Mouse (Mus musculus) heart, embryonic 15.5 days (tissue): ENCODE measurements around the gene Pou2af1. TPM values are rescaled to one million over a fixed set of nuclear protein-coding genes. Genes with fewer than 3 reads are reported as not detected.

ENCODE experiments used
- ATAC-seq: fragments of 200-750 bp; cut with Nextera tagmentation; replicated peaks from 2 replicates; pipeline ENCODE4 v1.8.0; 2017; ENCODE audit warnings: low read depth, moderate TSS enrichment; ENCODE audit not compliant: insufficient number of reproducible peaks, insufficient read depth, low FRiP score
- H3K27ac ChIP-seq: fragments of 300-500 bp; sonication (generic); 2 replicates; pipeline ENCODE4 v1.5.1; 2015; ENCODE audit warnings: mild to moderate bottlenecking, inconsistent platforms
- H3K27me3 ChIP-seq: fragments of 300-500 bp; sonication (generic); 2 replicates; pipeline ENCODE4 v1.6.1; 2015; ENCODE audit warnings: inconsistent platforms
- H3K36me3 ChIP-seq: fragments of 300-500 bp; sonication (generic); 2 replicates; pipeline ENCODE4 v1.6.1; 2015; ENCODE audit warnings: mild to moderate bottlenecking, inconsistent platforms
- H3K4me1 ChIP-seq: fragments of 300-500 bp; sonication (generic); replicated peaks from 2 replicates; pipeline ENCODE4 v1.6.1; 2015; ENCODE audit warnings: inconsistent platforms
- H3K4me2 ChIP-seq: fragments of 300-500 bp; sonication (generic); 2 replicates; pipeline ENCODE4 v1.6.1; 2015; ENCODE audit warnings: inconsistent platforms, mild to moderate bottlenecking, moderate library complexity
- H3K4me3 ChIP-seq: fragments of 300-500 bp; sonication (generic); 2 replicates; pipeline ENCODE4 v1.5.1; 2015; ENCODE audit warnings: mild to moderate bottlenecking, inconsistent platforms
- H3K9ac ChIP-seq: fragments of 300-500 bp; sonication (generic); 2 replicates; pipeline ENCODE4 v1.6.1; 2015; ENCODE audit warnings: mild to moderate bottlenecking, inconsistent platforms
- H3K9me3 ChIP-seq: fragments of 300-500 bp; sonication (generic); replicated peaks from 2 replicates; pipeline ENCODE4 v1.6.1; 2016; ENCODE audit warnings: inconsistent platforms
- WGBS: fragments of 180-500 bp; shearing (Covaris S2); methylation state at CpG from one replicate; pipeline ENCODE4 v1.1.7; 2015; ENCODE audit warnings: mixed read lengths; 5-methylcytosine and 5-hydroxymethylcytosine counted together
- polyA plus RNA-seq: library from polyadenylated mRNA; unstranded; fragments of >200 nt; fragmentation: Nextera tagmentation; extraction: Ambion mirVana; gene quantifications from 2 replicates; pipeline ENCODE4 v1.2.1, GENCODE M21; 2015

The Pou2af1 gene
- polyA plus RNA-seq, 1 experiment from 2014 or later = 0.06 TPM

GRCm38 (mm10) chr9:51278500-51279381, 65.2 kb downstream of the Pou2af1 start, which contains the start of gene Colca2:
Gene Colca2 (minus strand): TSS chr9:51278569.
- peak; percentile 97 for ATAC-seq
- Histone ChIP-seq H3K27me3 (no peaks in the 10 kb centered on the region), H3K4me1 (peaks cover 15% of the 10 kb centered on the region), H3K4me3 (peak within 1 kb of the TSS; percentile 76), H3K4me2 (peak within 1 kb of the TSS; percentile 93), H3K9me3 (no peaks in the 10 kb centered on the region), H3K36me3 (no peaks in the 10 kb centered on the region), H3K27ac (peak within 1 kb of the TSS; percentile 88), H3K9ac (peak within 1 kb of the TSS; percentile 78)
- WGBS = under 1% methylated on average over 53 of the region's 53 CpGs

GRCm38 (mm10) chr9:51286079-51286478, 72.6 kb downstream of the Pou2af1 start:
- no peak overlapping the region for H3K4me3 ChIP-seq
- no peaks in the 10 kb centered on the region; the same call in 1 of the 2 replicates for H3K27me3 ChIP-seq
- H3K27ac ChIP-seq = no peak overlapping the region
- H3K9me3 ChIP-seq = no peaks in the 10 kb centered on the region
- WGBS = 36% methylated on average over 2 of the region's 2 CpGs
- no peaks in the 10 kb centered on the region for H3K4me1 ChIP-seq
- no peak for ATAC-seq
- H3K9ac ChIP-seq = no peak overlapping the region
- no peak overlapping the region for H3K4me2 ChIP-seq
- no peaks in the 10 kb centered on the region for H3K36me3 ChIP-seq

Other genes with a start within 250 kb of the Pou2af1 start
- gene Sik2, start 204.6 kb upstream of the Pou2af1 start, polyA plus RNA-seq = 13.7 and 14.9 TPM in 2 replicates
- not detected in 2 replicates for gene Btg4, start 152.8 kb upstream of the Pou2af1 start, polyA plus RNA-seq
- gene Layn, start 136.6 kb upstream of the Pou2af1 start, polyA plus RNA-seq = 8.8 and 8.9 TPM in 2 replicates
- 0.19 TPM in 1 of 2 replicates, not detected in the other for gene 4833427G06Rik, start 111.6 kb upstream of the Pou2af1 start, polyA plus RNA-seq
- 0.03 and 0.24 TPM in 2 replicates for gene Gm32742, start 48.2 kb upstream of the Pou2af1 start, polyA plus RNA-seq
- 2.7 and 3.7 TPM in 2 replicates for gene Colca2, start 64.9 kb downstream of the Pou2af1 start, polyA plus RNA-seq
- gene 1810046K07Rik, start 115.2 kb downstream of the Pou2af1 start, polyA plus RNA-seq = 0.22 TPM in 1 of 2 replicates, not detected in the other